Mouse (Mus musculus): ENCODE measurements at regions not wholly inside any gene's neighbourhood (a gene's known extent, or its start where the extent isn't known, plus 50 kb on each side); places are given as distances from the start of the nearest gene placed in this dataset.
A peak's percentile ranks its signal among the peaks of the same experiment; 100 is the strongest.

DNA sequence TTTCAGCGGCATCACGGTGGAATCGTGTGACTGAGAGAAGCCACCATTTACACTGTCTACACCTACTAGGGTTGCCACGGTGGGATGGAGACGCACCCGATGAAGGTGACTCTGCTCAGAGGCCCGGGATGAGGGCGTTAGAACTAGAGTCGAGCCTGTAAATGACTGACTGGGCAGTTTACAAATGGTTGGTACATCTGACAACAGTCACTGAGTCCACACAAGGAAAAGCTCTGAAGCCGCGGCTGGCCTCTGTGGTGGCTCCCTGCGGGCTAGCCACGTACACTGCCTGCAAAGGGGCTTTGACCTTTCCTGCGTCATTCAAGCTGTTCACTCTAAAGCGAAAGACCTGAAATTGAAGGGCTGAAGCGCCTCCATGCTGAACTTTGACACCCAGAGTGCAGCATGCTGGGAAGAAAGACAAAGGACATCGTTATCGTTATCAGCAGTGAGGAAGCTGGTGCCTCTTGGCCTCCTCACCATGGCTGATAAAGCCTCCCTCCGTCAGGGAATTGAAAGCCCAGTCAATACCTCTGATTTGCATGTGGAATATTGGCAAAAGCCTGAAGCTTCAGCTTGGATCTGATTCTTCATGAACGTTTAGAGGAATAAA is 462.1 kb upstream of the Arglu1 start:
- no peak for ATAC-seq (ENCODE audit: insufficient number of reproducible peaks, low FRiP score, low TSS enrichment)

DNA sequence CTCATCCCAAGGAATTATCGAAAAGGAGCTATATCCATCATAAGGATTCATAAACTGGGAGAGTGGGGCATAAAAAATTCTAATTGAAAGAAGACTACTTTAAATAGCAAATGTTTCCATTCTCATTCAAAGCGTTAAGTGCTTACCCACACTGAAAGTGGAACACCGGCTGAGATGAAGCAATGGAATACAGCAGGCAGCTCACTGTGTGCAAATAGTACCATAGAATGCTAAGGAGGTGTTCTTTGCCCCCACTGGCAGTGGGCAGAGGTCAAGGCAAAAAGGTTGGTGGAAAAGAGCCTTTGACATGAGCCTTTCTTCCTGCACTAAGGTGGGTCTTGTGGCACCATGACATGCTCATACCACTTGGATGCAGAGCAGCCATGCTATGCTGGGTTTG is 454.0 kb upstream of the Arglu1 start:
- no peak for ATAC-seq (ENCODE audit: insufficient number of reproducible peaks, low FRiP score, low TSS enrichment)

DNA sequence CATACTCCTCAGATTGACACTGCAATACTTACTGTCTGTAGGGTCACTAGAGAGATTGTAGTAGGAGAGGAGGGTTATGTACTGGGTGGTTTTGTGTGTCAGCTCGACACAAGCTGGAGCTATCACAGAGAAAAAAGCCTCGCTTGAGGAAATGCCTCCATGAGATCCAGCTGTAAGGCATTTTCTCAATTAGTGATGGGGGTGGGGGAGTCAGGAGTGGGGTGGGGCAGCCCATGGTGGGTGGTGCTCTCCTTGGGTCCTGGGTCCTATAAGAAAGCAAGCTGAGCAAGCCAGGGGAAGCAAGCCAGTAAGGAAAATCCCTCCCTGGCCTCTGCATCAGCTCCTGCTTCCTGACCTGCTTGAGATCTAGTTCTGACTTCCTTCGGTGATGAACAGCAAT is 449.5 kb upstream of the Arglu1 start:
- ATAC-seq (ENCODE audit: insufficient number of reproducible peaks, low FRiP score, low TSS enrichment): no peak

DNA sequence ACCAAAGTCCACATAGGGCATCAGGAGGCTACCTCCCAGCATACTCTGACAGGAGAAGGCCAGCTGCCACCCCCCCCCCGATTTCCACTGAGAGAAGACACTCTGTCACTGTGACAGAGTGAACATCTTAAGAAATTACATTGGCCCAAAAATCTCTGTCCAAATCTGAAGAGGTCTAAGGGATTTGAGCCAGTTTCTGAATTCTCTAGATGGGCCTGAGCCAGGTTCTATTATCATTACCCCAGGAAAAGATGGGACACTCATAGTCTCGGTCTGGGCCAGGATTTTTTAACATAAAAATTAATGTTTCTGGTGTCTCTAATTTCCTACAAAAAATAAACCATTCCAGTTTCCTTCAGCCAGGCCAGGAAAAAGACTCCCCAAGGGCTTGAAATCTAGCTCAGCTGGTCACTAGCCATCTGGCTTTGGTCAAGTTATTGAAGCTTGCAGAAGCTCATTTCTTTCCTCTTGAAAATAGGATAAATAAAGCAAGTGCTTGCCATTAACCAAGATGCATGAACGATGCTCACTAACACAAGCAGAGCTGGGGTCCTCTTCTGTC is 448.8 kb upstream of the Arglu1 start:
- ATAC-seq (ENCODE audit: insufficient number of reproducible peaks, low FRiP score, low TSS enrichment): peak; percentile 21; the same call in 1 of the 2 replicates

DNA sequence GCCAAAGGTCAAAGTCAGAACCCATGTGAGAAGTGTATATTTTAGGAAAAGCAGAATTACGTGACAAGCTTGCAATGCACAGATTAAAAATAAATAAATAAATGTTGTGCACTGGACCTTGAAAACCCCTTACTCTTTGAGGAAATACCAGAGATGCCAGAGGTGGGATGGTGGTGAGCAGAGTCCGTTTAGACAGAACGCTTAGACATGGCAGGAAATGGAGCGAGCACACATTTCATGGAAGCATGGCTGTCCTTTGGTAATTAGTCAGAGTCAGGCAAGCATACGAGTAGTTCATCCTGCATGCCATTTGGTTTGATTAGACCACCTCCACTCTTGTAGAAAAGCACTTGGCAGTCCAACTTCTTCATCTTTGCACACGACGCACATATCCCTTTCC is 443.4 kb upstream of the Arglu1 start:
- ATAC-seq (ENCODE audit: insufficient number of reproducible peaks, low FRiP score, low TSS enrichment): no peak

DNA sequence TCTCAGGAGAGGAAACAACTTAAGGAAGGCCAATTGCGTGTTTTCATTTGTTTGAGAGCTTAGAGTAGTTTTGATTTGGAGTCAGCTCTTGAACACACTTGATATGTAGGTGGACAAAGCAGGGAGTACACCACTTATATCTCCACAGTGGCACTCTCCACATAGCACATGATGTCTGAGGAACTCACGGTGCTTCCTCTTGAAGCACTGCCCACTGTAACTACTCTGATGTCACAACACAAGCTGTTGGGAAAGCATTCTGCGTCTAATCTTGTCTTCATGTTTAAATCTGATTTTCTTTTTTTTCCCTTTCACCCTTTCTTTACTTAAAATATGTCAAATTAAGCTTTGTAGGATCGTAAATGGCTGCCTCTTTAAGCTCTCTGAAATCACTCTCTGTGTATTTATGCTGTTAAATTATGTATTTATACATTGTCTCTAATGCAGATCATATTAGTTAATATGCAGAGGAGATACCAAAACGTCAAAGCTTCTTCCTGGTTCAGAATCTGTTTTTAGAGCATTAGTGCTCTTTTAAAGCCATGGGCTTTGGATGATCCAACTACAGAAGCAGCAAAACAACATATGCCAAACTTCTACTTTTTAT is 442.4 kb upstream of the Arglu1 start:
- ATAC-seq (ENCODE audit: insufficient number of reproducible peaks, low FRiP score, low TSS enrichment): no peak

DNA sequence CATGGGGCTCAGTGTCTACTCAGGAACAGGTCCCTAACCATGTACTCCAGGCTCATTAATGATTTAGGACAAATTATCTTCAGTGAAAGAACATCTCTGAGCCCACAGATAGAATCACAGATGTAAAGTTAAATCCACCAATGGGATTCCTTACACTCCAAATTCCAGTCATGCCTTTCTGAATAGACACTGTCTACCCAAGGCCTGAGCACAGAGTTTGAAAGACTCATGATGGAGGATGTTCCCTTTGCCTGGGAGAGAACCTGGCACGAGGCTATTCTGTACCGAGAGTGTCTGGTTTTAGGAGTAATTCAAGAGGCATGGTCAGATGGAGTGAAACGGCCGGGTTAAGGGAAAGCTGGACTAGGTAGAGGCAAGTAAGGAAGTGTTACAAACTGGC is 440.9 kb upstream of the Arglu1 start:
- ATAC-seq (ENCODE audit: insufficient number of reproducible peaks, low FRiP score, low TSS enrichment): no peak

DNA sequence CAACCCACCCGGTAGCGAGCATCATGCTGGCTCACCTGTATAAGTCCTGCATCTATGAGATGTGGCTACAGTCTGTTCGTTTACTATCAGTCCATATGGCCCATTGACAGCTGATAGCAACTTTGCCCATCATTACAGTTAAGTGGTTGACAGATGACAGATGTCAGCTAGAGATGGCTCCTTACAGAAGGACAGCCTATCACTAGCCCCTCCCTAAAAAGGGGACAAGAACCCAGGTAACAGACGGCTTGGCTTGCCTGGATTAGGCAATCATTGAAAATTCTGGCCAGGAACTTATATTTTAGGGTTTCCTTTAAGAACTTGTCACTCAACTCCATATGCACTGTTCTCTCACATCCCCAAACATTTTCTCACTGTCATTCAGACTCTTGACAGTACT is 434.2 kb upstream of the Arglu1 start:
- ATAC-seq (ENCODE audit: insufficient number of reproducible peaks, low FRiP score, low TSS enrichment): no peak

DNA sequence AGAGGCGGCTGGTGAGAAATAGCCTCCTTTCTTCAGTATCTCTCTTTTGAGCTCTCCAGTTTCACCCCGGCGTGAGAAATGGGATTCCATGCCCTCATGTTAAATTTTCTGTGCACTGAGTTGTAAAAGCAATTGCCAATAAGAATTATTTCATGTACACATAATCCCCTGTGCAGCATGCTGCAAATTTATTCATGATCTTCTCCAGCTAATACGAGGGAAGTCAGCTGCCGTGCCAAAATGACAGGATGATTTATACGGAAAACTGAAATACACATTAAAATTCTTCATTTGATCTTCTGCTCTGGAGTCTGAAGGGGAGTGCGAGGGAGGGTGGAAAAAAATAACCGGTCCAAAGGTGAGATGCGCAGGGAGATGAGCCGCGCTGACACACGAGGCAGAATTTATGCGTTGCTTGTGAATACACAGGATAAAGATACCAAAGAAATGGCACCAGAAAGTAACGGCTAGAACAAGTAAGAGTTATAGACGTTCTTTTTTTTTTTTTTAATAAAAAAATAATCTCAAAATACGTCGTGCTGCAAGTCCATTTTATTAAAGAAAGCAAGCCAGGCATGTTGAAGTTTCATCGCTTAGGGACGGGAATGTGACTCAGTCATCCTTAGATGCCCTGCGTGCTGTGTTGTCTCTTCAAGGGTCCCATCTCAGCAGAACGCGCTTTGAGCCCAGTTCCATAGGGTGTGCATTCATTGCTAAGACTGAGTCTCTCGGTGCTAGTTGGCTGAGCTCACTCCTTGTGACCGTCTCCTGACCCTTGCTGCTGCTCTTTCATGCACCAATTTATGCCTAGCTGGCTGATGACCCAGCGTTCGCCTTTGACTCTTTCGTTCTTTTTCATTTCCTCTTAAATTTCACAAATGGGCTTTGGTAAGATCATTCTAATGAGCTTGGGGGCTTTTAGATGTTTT is 427.8 kb upstream of the Arglu1 start:
- no peak for ATAC-seq (ENCODE audit: insufficient number of reproducible peaks, low FRiP score, low TSS enrichment)

DNA sequence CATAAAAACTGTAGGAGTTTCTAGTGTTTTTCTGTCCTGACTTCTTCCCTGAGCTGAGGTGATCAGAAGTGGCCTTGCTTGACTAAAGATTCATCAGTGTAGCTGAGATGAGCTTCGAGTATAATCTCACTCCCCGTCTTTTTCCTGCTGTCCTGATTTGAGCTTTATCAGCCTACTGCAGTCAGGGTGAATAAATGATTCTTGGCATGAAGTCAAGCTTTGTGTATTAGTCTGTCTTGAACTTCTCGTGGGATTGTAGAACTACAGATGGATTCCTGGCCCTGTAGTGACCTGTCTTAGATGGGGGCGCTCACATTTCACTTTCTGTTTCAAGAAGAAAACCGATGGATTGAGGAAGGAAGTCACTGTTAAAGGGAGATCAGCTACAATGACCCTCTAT is 405.7 kb upstream of the Arglu1 start:
- ATAC-seq (ENCODE audit: insufficient number of reproducible peaks, low FRiP score, low TSS enrichment): no peak

DNA sequence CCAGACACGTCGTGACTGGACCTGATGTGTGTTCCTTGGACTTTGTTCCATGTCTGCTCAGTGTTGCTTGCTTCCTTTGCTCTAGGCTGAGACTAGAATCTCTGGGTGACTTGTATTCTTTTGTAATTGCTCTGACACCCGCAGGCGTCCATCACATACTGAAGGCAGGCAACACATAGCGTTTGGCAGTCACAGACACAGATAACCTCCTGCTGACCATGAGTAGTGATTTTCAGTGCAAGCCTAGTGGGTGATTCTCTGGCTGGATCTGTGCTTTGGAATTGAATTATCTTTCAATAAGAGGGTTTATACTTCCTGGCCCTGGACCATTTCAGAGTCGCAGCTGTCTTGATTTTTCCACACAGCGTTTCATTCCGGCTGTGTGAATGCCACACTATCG is 403.7 kb upstream of the Arglu1 start:
- ATAC-seq (ENCODE audit: insufficient number of reproducible peaks, low FRiP score, low TSS enrichment): no peak

DNA sequence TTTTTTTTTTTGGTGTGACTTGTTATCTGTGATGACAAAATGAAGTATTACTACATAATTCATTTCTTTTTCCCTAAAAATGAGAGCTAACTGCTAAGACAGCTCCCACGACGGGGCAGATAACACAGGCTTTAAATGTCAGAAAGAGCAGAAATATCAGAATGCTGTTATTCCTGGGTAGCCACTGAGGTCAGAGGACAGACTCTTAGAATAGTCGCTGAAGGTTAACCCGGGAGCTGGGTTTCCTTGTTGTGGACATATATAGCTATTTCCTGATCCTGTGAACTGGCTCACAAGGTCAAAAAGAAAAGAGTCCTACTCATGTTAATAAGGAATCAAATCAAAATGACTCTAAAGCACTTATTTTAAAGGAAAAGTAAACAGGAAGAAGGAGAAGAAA is 403.0 kb upstream of the Arglu1 start:
- no peak for ATAC-seq (ENCODE audit: insufficient number of reproducible peaks, low FRiP score, low TSS enrichment)

DNA sequence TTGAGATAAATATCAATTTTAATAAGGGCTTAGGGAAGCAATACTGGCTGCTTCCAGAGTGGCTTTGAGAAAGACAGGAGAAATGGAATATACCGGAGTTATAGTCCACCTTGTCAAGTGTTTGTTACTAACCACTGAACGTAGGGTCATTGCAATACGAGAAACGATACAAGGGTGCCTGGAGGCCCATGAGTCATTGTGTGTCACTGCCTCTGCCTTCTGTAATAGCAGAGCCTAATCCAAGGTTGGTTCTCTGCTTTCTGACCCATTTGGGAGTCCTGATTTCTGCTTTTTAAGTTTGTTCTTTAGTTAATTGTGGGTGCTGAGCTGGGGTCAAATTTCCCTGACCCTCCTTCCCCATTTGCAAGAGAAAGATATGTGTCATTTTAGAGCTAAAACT is 382.4 kb upstream of the Arglu1 start:
- no peak for ATAC-seq (ENCODE audit: insufficient number of reproducible peaks, low FRiP score, low TSS enrichment)

DNA sequence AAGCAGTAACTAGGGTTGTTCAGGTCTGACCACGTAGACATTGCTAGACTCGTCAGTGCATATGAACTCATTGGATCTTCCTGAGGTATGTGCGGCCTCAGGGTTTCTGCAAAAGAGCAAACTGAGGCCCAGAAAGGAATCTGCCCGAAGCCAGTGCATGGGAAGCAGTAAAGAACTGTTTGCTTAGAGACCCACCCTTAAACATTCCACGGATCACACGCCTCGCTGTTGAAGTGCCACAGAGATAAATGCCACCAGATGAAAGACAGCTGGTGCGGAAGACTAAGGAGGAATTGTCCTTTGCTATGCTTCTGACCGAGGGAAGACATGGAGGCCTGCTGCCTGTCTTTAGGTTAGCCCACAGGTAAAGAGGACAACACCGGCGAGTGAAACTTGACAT is 382.0 kb upstream of the Arglu1 start:
- ATAC-seq (ENCODE audit: insufficient number of reproducible peaks, low FRiP score, low TSS enrichment): no peak

DNA sequence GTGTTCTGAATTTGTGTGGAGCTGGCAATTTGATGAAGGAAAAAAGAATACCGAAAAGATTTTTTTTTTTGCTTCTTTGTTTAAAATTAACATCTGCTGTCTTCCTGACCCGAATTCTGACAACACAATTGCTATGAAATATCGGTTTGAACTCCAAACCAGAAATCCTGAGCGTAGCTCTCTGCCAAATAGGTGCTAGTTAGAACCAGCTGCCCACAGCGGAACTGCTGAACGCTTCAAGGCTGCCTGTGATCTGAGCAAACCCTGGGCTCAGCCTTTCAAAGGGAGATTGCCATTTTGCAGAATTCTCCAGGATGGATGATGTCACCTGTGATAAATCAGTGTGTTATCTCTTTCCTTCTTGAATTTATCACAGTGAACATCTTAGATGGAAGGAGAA is 380.6 kb upstream of the Arglu1 start:
- ATAC-seq (ENCODE audit: insufficient number of reproducible peaks, low FRiP score, low TSS enrichment): no peak

DNA sequence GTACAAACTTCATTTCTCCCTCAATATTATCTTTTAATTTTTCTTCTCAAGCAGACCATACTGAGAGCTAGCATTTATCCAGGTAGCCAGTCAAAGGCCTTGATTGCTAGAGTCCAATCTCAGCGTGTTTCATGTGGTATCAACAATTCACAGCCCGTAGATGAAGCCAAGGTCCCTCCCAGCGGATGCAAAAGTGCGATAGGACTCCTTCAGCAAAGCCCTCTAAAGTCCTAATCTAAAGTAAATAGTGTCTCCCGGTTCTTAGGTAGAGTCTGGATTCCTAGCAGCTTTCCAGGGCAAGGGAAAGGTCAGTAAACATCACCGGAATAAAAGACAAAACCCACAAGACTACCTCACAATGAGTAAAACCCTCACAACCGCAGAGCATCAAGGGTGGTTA is 379.5 kb upstream of the Arglu1 start:
- ATAC-seq (ENCODE audit: insufficient number of reproducible peaks, low FRiP score, low TSS enrichment): no peak

DNA sequence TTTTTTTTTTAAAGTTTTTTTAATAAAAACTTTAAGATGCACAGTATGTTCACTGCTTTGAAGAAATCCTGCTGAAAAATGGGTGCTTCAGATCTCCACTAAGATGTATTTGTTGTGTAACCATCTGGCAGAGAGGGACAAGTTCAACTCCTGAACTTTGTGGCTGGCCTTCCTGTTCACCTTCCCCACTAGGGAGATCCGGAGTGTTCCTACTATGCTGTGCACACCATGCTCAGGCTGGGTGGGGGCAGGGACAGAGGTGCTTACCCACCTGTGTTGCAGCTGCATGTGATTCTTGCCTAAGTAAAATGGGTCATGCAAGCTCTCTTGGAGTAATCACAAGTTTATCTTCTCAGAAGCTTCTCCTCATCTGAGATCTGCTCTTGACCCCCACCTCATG is 377.4 kb upstream of the Arglu1 start:
- ATAC-seq (ENCODE audit: insufficient number of reproducible peaks, low FRiP score, low TSS enrichment): no peak

DNA sequence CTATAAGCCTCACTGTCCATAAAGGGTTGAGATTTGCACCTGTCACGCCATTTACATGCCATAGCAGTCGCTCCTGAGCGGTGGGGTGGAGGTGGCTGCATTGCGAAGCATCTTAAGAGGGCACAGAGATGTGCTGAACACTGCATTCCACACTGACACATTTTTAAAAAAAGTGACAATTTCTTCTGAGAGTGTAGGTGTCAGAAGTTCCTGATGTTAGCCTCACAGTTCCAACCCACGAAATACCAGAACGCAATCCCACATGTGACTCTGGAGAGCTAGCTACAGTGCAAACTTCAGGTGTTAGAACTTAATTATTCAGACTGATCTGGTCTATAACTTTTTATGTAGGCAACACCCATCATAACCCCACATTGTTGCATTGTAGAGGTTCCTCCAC is 369.8 kb upstream of the Arglu1 start:
- ATAC-seq (ENCODE audit: insufficient number of reproducible peaks, low FRiP score, low TSS enrichment): no peak

DNA sequence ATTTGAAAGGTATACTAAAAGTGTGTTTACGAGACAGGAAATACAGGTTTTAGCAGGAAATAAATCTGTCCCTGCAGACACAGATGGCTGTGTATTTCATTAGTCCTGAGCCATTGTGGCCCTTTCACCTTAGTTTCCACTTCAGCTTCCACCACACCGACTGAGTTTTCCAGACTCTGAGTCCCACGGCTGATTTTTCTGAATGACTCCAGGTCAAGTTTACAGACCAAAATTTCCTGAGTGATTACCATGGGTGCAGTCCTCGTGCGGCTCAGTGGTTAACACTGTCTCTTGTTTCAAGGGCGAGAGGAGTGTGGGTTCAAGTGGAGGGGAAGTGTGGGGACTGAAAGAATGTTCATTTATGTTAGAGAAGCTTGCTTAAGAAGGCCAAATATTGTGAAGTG is 365.1 kb upstream of the Arglu1 start:
- ATAC-seq (ENCODE audit: insufficient number of reproducible peaks, low FRiP score, low TSS enrichment): no peak

DNA sequence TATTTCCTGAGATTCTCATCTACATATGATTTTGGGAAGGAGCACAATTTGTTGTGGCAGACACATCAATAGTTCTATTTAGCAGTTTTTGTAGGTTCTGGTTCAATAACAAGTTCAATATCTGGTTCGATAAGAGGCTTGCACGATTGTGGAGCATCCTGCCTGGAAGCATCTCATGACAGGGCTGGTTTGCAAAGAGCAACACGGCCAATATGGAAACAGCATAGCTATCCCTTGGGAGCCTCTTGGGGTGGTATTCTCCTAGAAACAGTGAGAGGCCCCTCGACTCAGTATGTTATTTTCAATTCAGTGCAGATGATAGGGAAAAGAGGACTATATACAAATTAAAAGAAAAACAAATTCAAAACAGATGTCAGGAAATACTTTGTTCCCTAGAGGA is 364.5 kb upstream of the Arglu1 start:
- ATAC-seq (ENCODE audit: insufficient number of reproducible peaks, low FRiP score, low TSS enrichment): no peak

DNA sequence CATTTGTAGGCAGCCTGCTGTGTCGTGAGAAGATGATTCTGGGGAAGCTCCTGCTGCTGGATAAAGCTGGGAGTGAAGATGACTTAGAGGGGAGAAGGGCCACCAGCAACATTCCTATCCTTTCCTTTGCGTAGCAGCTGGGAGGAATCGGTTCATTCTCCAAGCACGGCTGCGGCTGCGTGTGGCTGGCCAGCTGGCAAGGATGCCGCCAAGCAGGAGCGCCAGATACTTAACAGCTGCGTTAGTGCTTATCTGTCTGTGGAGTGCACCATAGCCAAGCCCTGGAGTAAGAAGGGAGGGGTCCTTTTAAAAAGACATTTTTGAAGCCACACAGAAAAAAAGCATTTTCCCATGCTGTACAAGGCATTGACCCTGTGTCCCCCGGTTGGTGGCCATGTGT is 361.4 kb upstream of the Arglu1 start:
- ATAC-seq (ENCODE audit: insufficient number of reproducible peaks, low FRiP score, low TSS enrichment): no peak

All from cerebellum, adult (tissue).